Mouse (Mus musculus): ENCODE results near the gene Kif14. TPM values are rescaled to one million over a fixed set of nuclear protein-coding genes. Genes with fewer than 3 reads are reported as not detected.

Gene Kif14
- polyA plus RNA-seq, 1 experiment from 2014 or later, result 11.6 TPM

DNA sequence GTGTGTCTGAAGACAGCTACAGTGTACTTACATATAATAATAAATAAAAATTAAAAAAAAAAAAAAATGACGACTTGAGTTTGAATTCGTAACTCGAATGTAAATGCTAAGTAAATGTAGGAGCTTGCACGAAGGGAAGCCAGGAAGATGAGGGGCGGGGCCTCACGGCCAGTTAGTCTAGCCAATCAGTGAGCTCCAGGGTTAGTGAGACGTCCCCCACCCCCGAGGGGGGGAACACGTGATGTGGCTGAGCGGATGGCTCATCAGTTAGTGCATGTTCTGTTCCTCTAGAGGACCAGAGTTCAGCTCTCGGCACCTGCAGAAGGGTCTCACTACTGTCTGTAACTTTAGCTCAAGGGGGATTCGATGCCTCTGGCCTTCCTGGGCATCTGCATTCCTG lies 91.3 kb downstream of the Kif14 start:
- Histone ChIP-seq H3K4me2 (replicated peaks; ENCODE audit: low read depth, low read length) (no peak overlapping the region), H3K27ac (ENCODE audit: low read depth, low read length) (no peak overlapping the region), H3K4me3 (ENCODE audit: low read length) (no peak overlapping the region), H3K9me3 (ENCODE audit: control insufficient read depth, low read length) (no peaks in the 10 kb centered on the region), H3K4me1 (ENCODE audit: control insufficient read depth, insufficient read depth, low read length) (no peaks in the 10 kb centered on the region), H3K27me3 (ENCODE audit: control insufficient read depth, insufficient read depth, low read length) (no peaks in the 10 kb centered on the region), H3K36me3 (ENCODE audit: control insufficient read depth, insufficient read depth, low read length) (no peaks in the 10 kb centered on the region), H3K9ac (ENCODE audit: low read depth, low read length) (no peak overlapping the region)
- WGBS, result 92% methylated on average over 12 of the region's 12 CpGs
- ATAC-seq (ENCODE audit: low FRiP score, low TSS enrichment), result no peak

- Histone ChIP-seq H3K4me2 (replicated peaks; ENCODE audit: low read depth, low read length) (no peak overlapping the region), H3K4me1 (ENCODE audit: control insufficient read depth, insufficient read depth, low read length) (0 out of 2 replicates have a peak, but pooled peaks cover 5% of the 10 kb centered on the region), H3K27ac (ENCODE audit: low read depth, low read length) (no peak overlapping the region), H3K9me3 (ENCODE audit: control insufficient read depth, low read length) (no peaks in the 10 kb centered on the region), H3K27me3 (ENCODE audit: control insufficient read depth, insufficient read depth, low read length) (no peaks in the 10 kb centered on the region), H3K4me3 (ENCODE audit: low read length) (no peak overlapping the region), H3K9ac (ENCODE audit: low read depth, low read length) (no peak overlapping the region), H3K36me3 (ENCODE audit: control insufficient read depth, insufficient read depth, low read length) (no peaks in the 10 kb centered on the region)
- ATAC-seq (ENCODE audit: low FRiP score, low TSS enrichment), result no peak
- 72% methylated on average over 5 of the region's 5 CpGs for WGBS
Measured at GRCm38 (mm10) chr1:136558762-136559161, 92.6 kb downstream of the Kif14 start.

GRCm38 (mm10) chr1:136559284-136559683 lies 93.1 kb downstream of the Kif14 start:
- Histone ChIP-seq H3K9ac (ENCODE audit: low read depth, low read length) (no peak overlapping the region), H3K4me3 (ENCODE audit: low read length) (no peak overlapping the region), H3K9me3 (ENCODE audit: control insufficient read depth, low read length) (no peaks in the 10 kb centered on the region), H3K4me2 (replicated peaks; ENCODE audit: low read depth, low read length) (no peak overlapping the region), H3K27ac (ENCODE audit: low read depth, low read length) (peak overlapping the region; percentile 49; the same call in 1 of the 2 replicates), H3K36me3 (ENCODE audit: control insufficient read depth, insufficient read depth, low read length) (no peaks in the 10 kb centered on the region), H3K27me3 (ENCODE audit: control insufficient read depth, insufficient read depth, low read length) (no peaks in the 10 kb centered on the region), H3K4me1 (ENCODE audit: control insufficient read depth, insufficient read depth, low read length) (0 out of 2 replicates have a peak, but pooled peaks cover 5% of the 10 kb centered on the region)
- ATAC-seq (ENCODE audit: low FRiP score, low TSS enrichment), result no peak
- WGBS, result 33% methylated on average over 5 of the region's 5 CpGs

GRCm38 (mm10) chr1:136559774-136560173 lies 93.6 kb downstream of the Kif14 start:
- Histone ChIP-seq H3K4me3 (ENCODE audit: low read length) (no peak overlapping the region), H3K27me3 (ENCODE audit: control insufficient read depth, insufficient read depth, low read length) (no peaks in the 10 kb centered on the region), H3K27ac (ENCODE audit: low read depth, low read length) (peak overlapping the region; percentile 49; the same call in 1 of the 2 replicates), H3K9me3 (ENCODE audit: control insufficient read depth, low read length) (no peaks in the 10 kb centered on the region), H3K9ac (ENCODE audit: low read depth, low read length) (no peak overlapping the region), H3K4me2 (replicated peaks; ENCODE audit: low read depth, low read length) (no peak overlapping the region), H3K36me3 (ENCODE audit: control insufficient read depth, insufficient read depth, low read length) (no peaks in the 10 kb centered on the region), H3K4me1 (ENCODE audit: control insufficient read depth, insufficient read depth, low read length) (0 out of 2 replicates have a peak, but pooled peaks cover 5% of the 10 kb centered on the region)
- WGBS, result 86% methylated on average over 9 of the region's 9 CpGs
- ATAC-seq (ENCODE audit: low FRiP score, low TSS enrichment), result no peak

GRCm38 (mm10) chr1:136561823-136562222 lies 95.7 kb downstream of the Kif14 start:
- Histone ChIP-seq H3K9ac (ENCODE audit: low read depth, low read length) (no peak overlapping the region), H3K27me3 (ENCODE audit: control insufficient read depth, insufficient read depth, low read length) (no peaks in the 10 kb centered on the region), H3K4me2 (replicated peaks; ENCODE audit: low read depth, low read length) (no peak overlapping the region), H3K9me3 (ENCODE audit: control insufficient read depth, low read length) (no peaks in the 10 kb centered on the region), H3K36me3 (ENCODE audit: control insufficient read depth, insufficient read depth, low read length) (no peaks in the 10 kb centered on the region), H3K27ac (ENCODE audit: low read depth, low read length) (no peak overlapping the region), H3K4me1 (ENCODE audit: control insufficient read depth, insufficient read depth, low read length) (0 out of 2 replicates have a peak, but pooled peaks cover 5% of the 10 kb centered on the region), H3K4me3 (ENCODE audit: low read length) (no peak overlapping the region)
- WGBS, result 53% methylated on average over 10 of the region's 10 CpGs
- no peak for ATAC-seq (ENCODE audit: low FRiP score, low TSS enrichment)

GRCm38 (mm10) chr1:136563149-136563548 lies 97.0 kb downstream of the Kif14 start:
- Histone ChIP-seq H3K36me3 (ENCODE audit: control insufficient read depth, insufficient read depth, low read length) (no peaks in the 10 kb centered on the region), H3K4me2 (replicated peaks; ENCODE audit: low read depth, low read length) (no peak overlapping the region), H3K27ac (ENCODE audit: low read depth, low read length) (no peak overlapping the region), H3K27me3 (ENCODE audit: control insufficient read depth, insufficient read depth, low read length) (no peaks in the 10 kb centered on the region), H3K4me3 (ENCODE audit: low read length) (no peak overlapping the region), H3K9ac (ENCODE audit: low read depth, low read length) (no peak overlapping the region), H3K9me3 (ENCODE audit: control insufficient read depth, low read length) (no peaks in the 10 kb centered on the region), H3K4me1 (ENCODE audit: control insufficient read depth, insufficient read depth, low read length) (0 out of 2 replicates have a peak, but pooled peaks cover 5% of the 10 kb centered on the region)
- ATAC-seq (ENCODE audit: low FRiP score, low TSS enrichment), result no peak
- 40% methylated on average over 11 of the region's 11 CpGs for WGBS

GRCm38 (mm10) chr1:136564963-136565362 lies 98.8 kb downstream of the Kif14 start:
- H3K4me1 ChIP-seq (ENCODE audit: control insufficient read depth, insufficient read depth, low read length), result 0 out of 2 replicates have a peak, but pooled peaks cover 8% of the 10 kb centered on the region
- no peaks in the 10 kb centered on the region for H3K27me3 ChIP-seq (ENCODE audit: control insufficient read depth, insufficient read depth, low read length)
- no peak overlapping the region for H3K4me2 ChIP-seq (replicated peaks; ENCODE audit: low read depth, low read length)
- no peak overlapping the region for H3K4me3 ChIP-seq (ENCODE audit: low read length)
- no peaks in the 10 kb centered on the region for H3K9me3 ChIP-seq (ENCODE audit: control insufficient read depth, low read length)
- no peak overlapping the region for H3K27ac ChIP-seq (ENCODE audit: low read depth, low read length)
- no peak for ATAC-seq (ENCODE audit: low FRiP score, low TSS enrichment)
- WGBS, result 79% methylated on average over 4 of the region's 4 CpGs
- H3K36me3 ChIP-seq (ENCODE audit: control insufficient read depth, insufficient read depth, low read length), result no peaks in the 10 kb centered on the region
- H3K9ac ChIP-seq (ENCODE audit: low read depth, low read length), result no peak overlapping the region

- no peak overlapping the region for H3K9ac ChIP-seq (ENCODE audit: low read depth, low read length)
- no peak overlapping the region for H3K4me3 ChIP-seq (ENCODE audit: low read length)
- H3K27ac ChIP-seq (ENCODE audit: low read depth, low read length), result no peak overlapping the region
- no peaks in the 10 kb centered on the region for H3K36me3 ChIP-seq (ENCODE audit: control insufficient read depth, insufficient read depth, low read length)
- no peaks in the 10 kb centered on the region for H3K9me3 ChIP-seq (ENCODE audit: control insufficient read depth, low read length)
- no peak for ATAC-seq (ENCODE audit: low FRiP score, low TSS enrichment)
- H3K27me3 ChIP-seq (ENCODE audit: control insufficient read depth, insufficient read depth, low read length), result no peaks in the 10 kb centered on the region
- 91% methylated on average over 5 of the region's 5 CpGs for WGBS
- H3K4me1 ChIP-seq (ENCODE audit: control insufficient read depth, insufficient read depth, low read length), result peaks cover 13% of the 10 kb centered on the region; the same call in 1 of the 2 replicates
- no peak overlapping the region for H3K4me2 ChIP-seq (replicated peaks; ENCODE audit: low read depth, low read length)
Measured at GRCm38 (mm10) chr1:136566386-136566785, 100.2 kb downstream of the Kif14 start.

DNA sequence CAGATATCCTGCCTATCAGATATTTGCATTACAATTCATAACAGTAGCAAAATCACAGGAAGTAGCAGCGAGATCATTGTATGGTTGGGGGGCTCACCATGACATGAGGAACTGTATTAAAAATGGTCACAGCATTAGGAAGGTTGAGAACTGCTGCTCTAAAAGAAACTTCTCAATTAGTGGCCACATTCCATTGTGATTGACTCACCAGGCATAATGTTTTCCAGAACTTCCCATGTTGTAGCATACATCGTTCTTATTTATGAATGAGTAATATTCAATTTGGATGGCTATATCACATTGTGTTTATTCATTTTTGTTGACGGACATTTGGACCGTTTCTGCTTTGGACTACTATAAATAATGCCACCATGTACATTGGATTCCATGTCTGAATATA lies 101.5 kb downstream of the Kif14 start:
- H3K4me1 ChIP-seq (ENCODE audit: control insufficient read depth, insufficient read depth, low read length), result peaks cover 13% of the 10 kb centered on the region; the same call in 1 of the 2 replicates
- ATAC-seq (ENCODE audit: low FRiP score, low TSS enrichment), result no peak
- no peak overlapping the region for H3K4me3 ChIP-seq (ENCODE audit: low read length)
- no peak overlapping the region for H3K9ac ChIP-seq (ENCODE audit: low read depth, low read length)
- no peaks in the 10 kb centered on the region for H3K9me3 ChIP-seq (ENCODE audit: control insufficient read depth, low read length)
- WGBS, result 88% methylated on average over 4 of the region's 4 CpGs
- H3K27me3 ChIP-seq (ENCODE audit: control insufficient read depth, insufficient read depth, low read length), result no peaks in the 10 kb centered on the region
- no peaks in the 10 kb centered on the region for H3K36me3 ChIP-seq (ENCODE audit: control insufficient read depth, insufficient read depth, low read length)
- H3K27ac ChIP-seq (ENCODE audit: low read depth, low read length), result no peak overlapping the region
- H3K4me2 ChIP-seq (replicated peaks; ENCODE audit: low read depth, low read length), result no peak overlapping the region
